Mouse (Mus musculus): ENCODE results near the gene Vrk1. TPM values are rescaled to one million over a fixed set of nuclear protein-coding genes. Genes with fewer than 3 reads are reported as not detected.

Gene Vrk1
- polyA plus RNA-seq, 1 experiment from 2014 or later, result 127 TPM

Other genes starting within 250 kb of the Vrk1 start
- gene Papola, start 225.5 kb upstream of the Vrk1 start, polyA plus RNA-seq (2015; fragmentation: Nextera tagmentation; extraction: Ambion mirVana), result 120 and 165 TPM in 2 replicates